Mouse (Mus musculus): ENCODE measurements around the gene Gclm. TPM values are rescaled to one million over a fixed set of nuclear protein-coding genes. Genes with fewer than 3 reads are reported as not detected.

The Gclm gene
- polyA plus RNA-seq, 1 experiment = 443 TPM

DNA sequence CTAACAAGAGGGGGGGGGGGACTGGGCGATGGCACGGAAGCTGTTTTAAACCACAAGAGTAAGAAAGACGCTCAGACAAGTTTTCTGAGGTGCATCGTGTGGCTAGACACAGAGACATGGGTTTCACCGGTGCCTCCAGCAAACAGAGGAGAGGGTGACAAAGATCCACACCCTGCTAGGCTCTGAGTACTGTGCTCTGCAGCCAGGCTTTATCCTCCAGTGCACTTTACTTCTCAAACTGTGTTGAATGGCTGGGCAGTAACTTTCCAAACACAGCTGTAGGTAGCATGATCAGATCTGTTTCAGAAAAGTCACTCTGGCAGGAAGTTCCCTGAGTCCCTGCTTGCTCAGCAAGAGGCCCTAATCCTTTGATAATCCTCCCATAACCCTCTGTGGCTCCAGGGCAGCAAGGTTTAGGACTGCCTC lies 43.0 kb upstream of the Gclm start:
- Histone ChIP-seq H3K27ac (ENCODE audit: insufficient read depth, low read depth, low read length) (no peak overlapping the region), H3K4me3 (ENCODE audit: low read depth, low read length) (no peak overlapping the region), H3K4me1 (ENCODE audit: control insufficient read depth, insufficient read depth, insufficient read length, low read length) (peaks cover 14% of the 10 kb centered on the region), H3K36me3 (ENCODE audit: control insufficient read depth, insufficient read depth, low read length) (no peaks in the 10 kb centered on the region), H3K27me3 (ENCODE audit: control insufficient read depth, insufficient read depth, low read length) (no peaks in the 10 kb centered on the region)
- no peak for TF ChIP-seq CTCF (IDR thresholded peaks at IDR 0.05; ENCODE audit: extremely low read depth, insufficient read length, insufficient replicate concordance, low read depth, low read length)
- no peak for TF ChIP-seq POLR2A (IDR thresholded peaks at IDR 0.05; ENCODE audit: low read depth, low read length)
- 31% methylated on average over 5 of the region's 5 CpGs for WGBS

DNA sequence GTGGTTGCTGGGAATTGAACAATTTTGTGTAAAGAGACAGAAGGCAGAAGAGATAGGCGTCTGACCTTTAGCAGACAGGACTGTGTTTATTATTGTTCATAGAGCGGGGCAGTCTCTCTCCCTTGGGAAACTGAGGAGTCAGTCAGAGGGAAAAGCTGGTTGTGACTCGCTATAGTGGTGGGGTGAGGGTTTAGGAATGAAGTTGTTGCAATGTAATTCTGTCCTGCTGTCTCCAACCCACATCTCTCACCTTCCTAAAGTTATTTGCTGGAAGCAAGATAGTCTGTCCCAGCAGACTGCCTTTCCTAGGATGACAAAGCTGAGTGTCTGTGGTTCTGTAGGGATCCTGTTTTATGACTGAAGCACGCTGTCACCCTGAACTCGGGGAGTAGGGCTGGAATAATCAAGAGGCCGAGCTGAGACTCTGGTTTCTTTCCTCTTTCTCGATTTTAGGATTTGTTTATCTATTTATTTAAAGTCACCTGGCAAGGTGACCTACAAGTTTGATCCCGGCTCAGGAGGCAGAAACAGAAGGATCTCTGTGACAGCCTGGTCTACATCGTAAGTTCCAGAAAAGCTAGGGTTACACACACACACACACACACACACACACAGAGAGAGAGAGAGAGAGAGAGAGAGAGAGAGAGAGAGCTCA lies 41.6 kb upstream of the Gclm start:
- Histone ChIP-seq H3K4me3 (ENCODE audit: low read depth, low read length) (no peak overlapping the region), H3K36me3 (ENCODE audit: control insufficient read depth, insufficient read depth, low read length) (no peaks in the 10 kb centered on the region), H3K27me3 (ENCODE audit: control insufficient read depth, insufficient read depth, low read length) (no peaks in the 10 kb centered on the region), H3K27ac (ENCODE audit: insufficient read depth, low read depth, low read length) (no peak overlapping the region), H3K4me1 (ENCODE audit: control insufficient read depth, insufficient read depth, insufficient read length, low read length) (peaks cover 21% of the 10 kb centered on the region)
- WGBS = 77% methylated on average over 9 of the region's 9 CpGs
- TF ChIP-seq POLR2A (IDR thresholded peaks at IDR 0.05; ENCODE audit: low read depth, low read length) (no peak), CTCF (IDR thresholded peaks at IDR 0.05; ENCODE audit: extremely low read depth, insufficient read length, insufficient replicate concordance, low read depth, low read length) (no peak)

DNA sequence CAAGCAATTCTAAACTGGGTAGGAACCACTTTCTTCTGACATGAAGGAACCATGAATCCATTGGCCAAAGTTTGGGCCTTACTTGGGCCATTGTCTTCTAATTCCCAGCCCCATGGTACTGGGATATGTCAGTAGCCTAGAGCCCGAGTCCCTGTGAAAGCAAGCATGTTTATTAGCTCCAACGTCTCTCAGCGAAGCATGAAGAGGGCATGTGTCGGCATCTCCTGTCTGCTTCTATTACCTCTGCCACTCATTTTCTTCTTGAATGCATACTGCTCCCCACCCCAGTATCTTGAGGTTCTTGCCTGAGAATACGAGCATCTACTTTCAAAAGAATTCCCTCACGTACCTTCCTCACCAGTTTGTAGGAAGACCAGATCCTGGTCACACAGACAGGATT lies 39.6 kb upstream of the Gclm start:
- Histone ChIP-seq H3K27ac (ENCODE audit: insufficient read depth, low read depth, low read length) (peak overlapping the region; percentile 75), H3K4me3 (ENCODE audit: low read depth, low read length) (no peak overlapping the region), H3K27me3 (ENCODE audit: control insufficient read depth, insufficient read depth, low read length) (no peaks in the 10 kb centered on the region), H3K36me3 (ENCODE audit: control insufficient read depth, insufficient read depth, low read length) (no peaks in the 10 kb centered on the region), H3K4me1 (ENCODE audit: control insufficient read depth, insufficient read depth, insufficient read length, low read length) (peaks cover 22% of the 10 kb centered on the region)
- 64% methylated on average over 6 of the region's 6 CpGs for WGBS
- TF ChIP-seq POLR2A (IDR thresholded peaks at IDR 0.05; ENCODE audit: low read depth, low read length) = no peak
- TF ChIP-seq CTCF (IDR thresholded peaks at IDR 0.05; ENCODE audit: extremely low read depth, insufficient read length, insufficient replicate concordance, low read depth, low read length) = no peak

DNA sequence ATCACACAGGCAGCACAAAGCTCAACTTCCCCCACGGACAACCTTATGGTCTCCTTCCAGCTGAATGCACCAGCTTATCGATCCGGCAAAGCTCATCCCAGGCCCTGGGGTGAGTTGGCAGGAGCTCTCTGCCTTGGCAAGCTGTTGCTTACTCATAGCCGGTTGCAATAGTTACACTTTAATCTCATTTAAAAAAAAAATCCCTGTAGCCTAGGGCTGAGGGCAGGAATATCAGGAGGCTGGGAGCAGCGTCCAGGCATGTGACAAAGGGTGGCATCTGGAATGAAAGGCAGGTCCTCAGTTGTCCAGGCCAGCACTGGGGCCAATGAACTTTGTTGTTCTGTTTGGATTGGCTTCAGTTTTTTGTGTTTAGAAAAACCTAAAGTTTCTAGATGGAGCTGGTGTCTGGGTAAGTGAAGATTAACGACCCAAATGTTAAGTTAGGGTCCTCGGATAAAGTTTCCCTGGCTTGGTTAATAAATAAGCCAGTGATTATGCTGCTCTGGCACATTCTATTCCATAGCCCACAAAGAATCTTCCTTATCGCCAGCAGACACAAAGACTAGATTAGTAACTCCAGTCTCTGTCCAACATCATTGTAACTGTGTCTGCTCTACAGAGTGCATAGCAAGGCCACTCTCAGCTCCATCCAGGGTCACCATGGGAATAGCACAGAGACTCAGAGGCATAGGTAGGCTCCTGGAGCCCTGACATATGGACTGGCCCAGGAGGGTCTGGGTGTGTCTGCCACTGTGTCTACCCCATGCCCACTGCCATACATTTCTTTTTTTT lies 38.9 kb upstream of the Gclm start:
- Histone ChIP-seq H3K27ac (ENCODE audit: insufficient read depth, low read depth, low read length) (peak overlapping the region; percentile 75), H3K4me1 (ENCODE audit: control insufficient read depth, insufficient read depth, insufficient read length, low read length) (peaks cover 22% of the 10 kb centered on the region), H3K36me3 (ENCODE audit: control insufficient read depth, insufficient read depth, low read length) (no peaks in the 10 kb centered on the region), H3K27me3 (ENCODE audit: control insufficient read depth, insufficient read depth, low read length) (no peaks in the 10 kb centered on the region), H3K4me3 (ENCODE audit: low read depth, low read length) (no peak overlapping the region)
- TF ChIP-seq CTCF (IDR thresholded peaks at IDR 0.05; ENCODE audit: extremely low read depth, insufficient read length, insufficient replicate concordance, low read depth, low read length) = no peak
- TF ChIP-seq POLR2A (IDR thresholded peaks at IDR 0.05; ENCODE audit: low read depth, low read length) = no peak
- WGBS = 28% methylated on average over 8 of the region's 8 CpGs

DNA sequence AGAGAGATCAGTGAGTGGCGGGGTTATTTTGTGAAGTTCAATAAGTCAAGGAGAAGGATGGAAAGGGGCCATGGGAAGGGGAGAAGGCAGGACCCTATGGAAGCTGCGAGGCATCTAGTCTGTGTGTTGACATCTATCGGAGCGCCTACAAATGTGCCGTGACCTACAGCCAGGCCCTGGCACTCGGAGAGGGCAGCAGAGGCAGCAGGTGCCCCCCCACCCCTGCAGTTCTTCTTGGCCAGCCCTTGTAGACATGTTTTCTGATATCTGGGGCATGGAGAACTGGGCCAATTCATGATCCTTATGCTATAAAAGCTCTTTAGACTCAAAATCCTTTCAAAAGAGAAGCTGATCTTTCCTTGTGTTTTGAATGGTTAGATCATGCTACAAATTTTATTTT lies 37.6 kb upstream of the Gclm start:
- TF ChIP-seq CTCF (IDR thresholded peaks at IDR 0.05; ENCODE audit: extremely low read depth, insufficient read length, insufficient replicate concordance, low read depth, low read length) (no peak), POLR2A (IDR thresholded peaks at IDR 0.05; ENCODE audit: low read depth, low read length) (no peak)
- 88% methylated on average over 6 of the region's 6 CpGs for WGBS

DNA sequence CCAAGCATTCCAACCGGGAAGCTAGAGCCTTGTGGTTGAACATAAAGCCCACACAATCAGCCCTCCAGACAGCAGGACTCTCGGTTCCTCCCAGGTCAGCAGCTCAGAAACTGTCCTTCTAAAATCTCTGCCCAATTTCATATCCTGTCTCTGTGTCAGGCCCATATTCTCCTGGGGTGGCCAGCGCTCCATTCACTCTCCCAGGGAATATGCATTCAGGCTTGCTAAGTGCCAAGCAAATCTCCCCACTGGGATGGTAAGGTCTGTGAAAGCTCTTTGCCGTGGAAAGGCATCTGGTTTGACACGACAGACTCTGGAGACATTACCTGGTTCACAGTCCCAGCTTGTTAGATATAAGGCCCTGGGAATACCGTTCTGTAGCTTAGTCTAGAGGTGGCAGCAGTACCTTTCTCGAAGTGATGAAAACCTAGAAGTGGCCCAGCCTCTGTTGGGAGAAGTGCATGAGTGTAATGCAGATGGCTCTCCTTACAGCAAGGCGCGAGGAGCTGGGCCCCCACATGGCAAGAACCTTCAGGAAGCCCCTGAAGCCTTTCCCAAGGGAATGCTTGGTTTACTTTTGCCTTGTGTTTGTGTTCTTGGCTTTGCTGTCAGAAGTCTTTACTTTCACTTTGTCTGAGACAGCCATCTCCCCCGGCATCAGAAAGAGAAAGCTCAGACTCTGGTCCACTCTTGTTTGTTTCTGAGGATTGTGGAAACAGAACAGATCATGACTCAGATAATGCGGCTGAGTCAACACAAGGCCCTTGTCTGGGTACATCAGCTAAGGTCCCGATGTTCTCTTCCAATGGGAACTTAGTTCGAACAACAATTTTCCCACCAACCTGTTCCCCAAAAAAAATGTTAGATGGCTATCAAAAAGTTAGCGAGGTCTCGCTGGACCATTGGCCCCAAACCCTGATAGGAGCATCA lies 36.8 kb upstream of the Gclm start:
- Histone ChIP-seq H3K4me3 (ENCODE audit: low read depth, low read length) (no peak overlapping the region), H3K4me1 (ENCODE audit: control insufficient read depth, insufficient read depth, insufficient read length, low read length) (peaks cover 22% of the 10 kb centered on the region), H3K27me3 (ENCODE audit: control insufficient read depth, insufficient read depth, low read length) (no peaks in the 10 kb centered on the region), H3K27ac (ENCODE audit: insufficient read depth, low read depth, low read length) (peak overlapping the region; percentile 85), H3K36me3 (ENCODE audit: control insufficient read depth, insufficient read depth, low read length) (no peaks in the 10 kb centered on the region)
- TF ChIP-seq POLR2A (IDR thresholded peaks at IDR 0.05; ENCODE audit: low read depth, low read length) (no peak), CTCF (IDR thresholded peaks at IDR 0.05; ENCODE audit: extremely low read depth, insufficient read length, insufficient replicate concordance, low read depth, low read length) (no peak)
- WGBS = 38% methylated on average over 15 of the region's 15 CpGs

More for the DNA sequence above, 37.6 kb upstream of the Gclm start:
- Histone ChIP-seq H3K4me3 (ENCODE audit: low read depth, low read length) (no peak overlapping the region), H3K4me1 (ENCODE audit: control insufficient read depth, insufficient read depth, insufficient read length, low read length) (peaks cover 22% of the 10 kb centered on the region), H3K27ac (ENCODE audit: insufficient read depth, low read depth, low read length) (no peak overlapping the region), H3K27me3 (ENCODE audit: control insufficient read depth, insufficient read depth, low read length) (no peaks in the 10 kb centered on the region), H3K36me3 (ENCODE audit: control insufficient read depth, insufficient read depth, low read length) (no peaks in the 10 kb centered on the region)
